Mouse (Mus musculus) heart, postnatal 25 days (tissue): ENCODE data around the gene Syk. TPM values are rescaled to one million over a fixed set of nuclear protein-coding genes. Genes with fewer than 3 reads are reported as not detected.

Experiments
- DNase-seq: peaks from one replicate; pipeline ENCODE4 v3.0.0; 2022; ENCODE audit warnings: low spot score
- intact Hi-C: fragments of 180-260 bp; cut with DNase I; formaldehyde crosslinking; loops from one replicate; pipeline ENCODE4 v1.15.1; 2025
- total RNA-seq, 2 experiments: library from RNA; stranded (reverse); gene quantifications; 2 replicates each; pipeline ENCODE4 v1.2.3; 2021

Gene Syk
- total RNA-seq, 2 experiments from 2014 or later = 16.3 to 18.6 TPM

- no peak for DNase-seq
- intact Hi-C loops = no loop called here
Observed at GRCm38 (mm10) chr13:52676671-52677445, 93.9 kb downstream of the Syk start.

- DNase-seq = no peak
- intact Hi-C loops = no loop called here
Observed at GRCm38 (mm10) chr13:52679906-52680305, 96.9 kb downstream of the Syk start.

GRCm38 (mm10) chr13:52682107-52682506 is 99.1 kb downstream of the Syk start:
- intact Hi-C loops = no loop called here
- DNase-seq = no peak

GRCm38 (mm10) chr13:52690425-52690824 is 107.5 kb downstream of the Syk start:
- intact Hi-C loops = no loop called here
- DNase-seq = no peak

- intact Hi-C loops = no loop called here
- no peak for DNase-seq
Observed at GRCm38 (mm10) chr13:52692311-52692710, 109.3 kb downstream of the Syk start.

- intact Hi-C loops = no loop called here
- DNase-seq = no peak
Observed at GRCm38 (mm10) chr13:52694857-52695256, 111.9 kb downstream of the Syk start.

Other genes with a start within 250 kb of the Syk start
- under 1 TPM; 0.11 to 0.26 TPM for gene Diras2, start 51.9 kb upstream of the Syk start, total RNA-seq